Mouse (Mus musculus): Measurements from ENCODE around the gene Ly75. TPM values are rescaled to one million over a fixed set of nuclear protein-coding genes. Genes with fewer than 3 reads are reported as not detected.

Gene Ly75
- total RNA-seq, 2 experiments from 2014 or later = 6.7 to 10.0 TPM

GRCm38 (mm10) chr2:60327581-60327980 lies 55.5 kb downstream of the Ly75 start:
- no peak for ATAC-seq (ENCODE audit: poor library complexity, severe bottlenecking)

- no peak for ATAC-seq (ENCODE audit: poor library complexity, severe bottlenecking)
These were observed 56.2 kb downstream of the Ly75 start for GRCm38 (mm10) chr2:60326948-60327347.

GRCm38 (mm10) chr2:60323411-60323810 lies 59.7 kb downstream of the Ly75 start:
- ATAC-seq (ENCODE audit: poor library complexity, severe bottlenecking) = peak; percentile 72

GRCm38 (mm10) chr2:60322031-60322726 lies 60.9 kb downstream of the Ly75 start:
- ATAC-seq (ENCODE audit: poor library complexity, severe bottlenecking) = no peak

GRCm38 (mm10) chr2:60303796-60304195 lies 79.3 kb downstream of the Ly75 start:
- ATAC-seq (ENCODE audit: poor library complexity, severe bottlenecking) = no peak

- no peak for ATAC-seq (ENCODE audit: poor library complexity, severe bottlenecking)
These were observed 83.8 kb downstream of the Ly75 start for GRCm38 (mm10) chr2:60299323-60299722.

- peak; percentile 100 for ATAC-seq (ENCODE audit: poor library complexity, severe bottlenecking)
These were observed 84.8 kb downstream of the Ly75 start for GRCm38 (mm10) chr2:60298266-60298665.

- ATAC-seq (ENCODE audit: poor library complexity, severe bottlenecking) = no peak
These were observed 91.7 kb downstream of the Ly75 start for GRCm38 (mm10) chr2:60291381-60291780.

GRCm38 (mm10) chr2:60289451-60289850 lies 93.7 kb downstream of the Ly75 start:
- ATAC-seq (ENCODE audit: poor library complexity, severe bottlenecking) = 0 out of 2 replicates have a peak, but pooled peaks have one; percentile 21

GRCm38 (mm10) chr2:60288606-60289005 lies 94.5 kb downstream of the Ly75 start:
- peak; percentile 82 for ATAC-seq (ENCODE audit: poor library complexity, severe bottlenecking)

GRCm38 (mm10) chr2:60285107-60285617 lies 97.9 kb downstream of the Ly75 start:
- ATAC-seq (ENCODE audit: poor library complexity, severe bottlenecking) = no peak

GRCm38 (mm10) chr2:60284467-60284821 lies 98.7 kb downstream of the Ly75 start, which contains the start of gene Cd302:
Gene Cd302 (minus strand): TSS chr2:60284488.
- no peak for ATAC-seq (ENCODE audit: poor library complexity, severe bottlenecking)

- peak; percentile 64 for ATAC-seq (ENCODE audit: poor library complexity, severe bottlenecking)
These were observed 99.2 kb downstream of the Ly75 start for GRCm38 (mm10) chr2:60283751-60284466.

- no peak for ATAC-seq (ENCODE audit: poor library complexity, severe bottlenecking)
These were observed 99.8 kb downstream of the Ly75 start for GRCm38 (mm10) chr2:60283208-60283750.

- ATAC-seq (ENCODE audit: poor library complexity, severe bottlenecking) = no peak
These were observed 100.5 kb downstream of the Ly75 start for GRCm38 (mm10) chr2:60282625-60283024.

- ATAC-seq (ENCODE audit: poor library complexity, severe bottlenecking) = peak; percentile 68
These were observed 104.5 kb downstream of the Ly75 start for GRCm38 (mm10) chr2:60278627-60279026.

- no peak for ATAC-seq (ENCODE audit: poor library complexity, severe bottlenecking)
These were observed 113.1 kb downstream of the Ly75 start for GRCm38 (mm10) chr2:60269856-60270479.

- no peak for ATAC-seq (ENCODE audit: poor library complexity, severe bottlenecking)
These were observed 115.5 kb downstream of the Ly75 start for GRCm38 (mm10) chr2:60267567-60267966.

GRCm38 (mm10) chr2:60260621-60261350 lies 122.3 kb downstream of the Ly75 start:
- no peak for ATAC-seq (ENCODE audit: poor library complexity, severe bottlenecking)

- no peak for ATAC-seq (ENCODE audit: poor library complexity, severe bottlenecking)
These were observed 123.9 kb downstream of the Ly75 start for GRCm38 (mm10) chr2:60259186-60259585.

GRCm38 (mm10) chr2:60256751-60257150 lies 126.4 kb downstream of the Ly75 start:
- no peak for ATAC-seq (ENCODE audit: poor library complexity, severe bottlenecking)
